Mouse (Mus musculus) CH12.LX (cell line): ENCODE measurements around the gene Hspa1l. TPM values are rescaled to one million over a fixed set of nuclear protein-coding genes. Genes with fewer than 3 reads are reported as not detected.
A peak's percentile ranks its signal among the peaks of the same experiment; 100 is the strongest.

Experiments
- DNase-seq: peaks from one replicate; pipeline ENCODE4 v3.0.0-alpha.2; 2013; ENCODE audit errors: extremely low read depth
- H3K27ac ChIP-seq: 2 replicates; pipeline ENCODE4 v1.5.1; 2012; ENCODE audit warnings: low read depth, mild to moderate bottlenecking, control low read depth, moderate library complexity; ENCODE audit not compliant: insufficient read depth
- H3K27me3 ChIP-seq: replicated peaks from 2 replicates; pipeline ENCODE3; 2012; ENCODE audit warnings: inconsistent platforms
- H3K36me3 ChIP-seq, 2 experiments: replicated peaks in 1 of 2; 2 replicates each; pipeline versions ENCODE3 to v1.6.1; 2012; ENCODE audit warnings: inconsistent platforms in 1 of 2, low read length in 1 of 2, mild to moderate bottlenecking in 1 of 2, mixed read lengths in 1 of 2, moderate library complexity in 1 of 2; ENCODE audit not compliant: control insufficient read depth in 1 of 2, insufficient read depth in 1 of 2
- H3K4me1 ChIP-seq, 2 experiments: 2 replicates each; pipeline ENCODE4 v1.6.1; 2012; ENCODE audit warnings: inconsistent platforms in 1 of 2, moderate library complexity in 1 of 2; ENCODE audit not compliant: insufficient read depth in 2 of 2, control insufficient read depth in 1 of 2
- H3K4me2 ChIP-seq: 2 replicates; pipeline ENCODE4 v1.6.1; 2012; ENCODE audit warnings: low read depth, mild to moderate bottlenecking, control low read depth; ENCODE audit not compliant: poor library complexity, insufficient read depth, severe bottlenecking
- H3K4me3 ChIP-seq, 3 experiments: fragments of 150-350 bp in 1 of 3; sonication (generic) in 1 of 3; replicated peaks in 1 of 3; 2 replicates each; pipeline versions ENCODE3 to v1.5.1; 2011 to 2012; ENCODE audit warnings: low read depth in 2 of 3, low read length in 2 of 3, mild to moderate bottlenecking in 2 of 3, moderate library complexity in 2 of 3, control low read depth in 1 of 3, improper control_type of control experiment in 1 of 3, inconsistent platforms in 1 of 3, mixed read lengths in 1 of 3; ENCODE audit not compliant: poor library complexity in 1 of 3
- H3K79me2 ChIP-seq: replicated peaks from 2 replicates; pipeline ENCODE4 v1.6.1; 2012; ENCODE audit warnings: mild to moderate bottlenecking, moderate library complexity; ENCODE audit not compliant: control insufficient read depth, poor library complexity, insufficient read depth, severe bottlenecking; ENCODE audit errors: extremely low read depth
- H3K9ac ChIP-seq: 2 replicates; pipeline ENCODE4 v1.6.1; 2012; ENCODE audit warnings: low read depth, mild to moderate bottlenecking, control low read depth, moderate library complexity; ENCODE audit not compliant: insufficient read depth
- H3K9me3 ChIP-seq: replicated peaks from 2 replicates; pipeline ENCODE3; 2012; ENCODE audit warnings: low read length, inconsistent platforms, mixed read lengths
- CTCF ChIP-seq, 2 experiments: IDR thresholded peaks in 1 of 2; conservative IDR thresholded peaks in 1 of 2; 2 replicates each; pipeline ENCODE4 v1.5.1; 2011 to 2012; ENCODE audit warnings: low read depth in 2 of 2, low read length in 2 of 2, improper control_type of control experiment in 1 of 2, inconsistent platforms in 1 of 2, mild to moderate bottlenecking in 1 of 2, moderate library complexity in 1 of 2
- EP300 ChIP-seq: IDR thresholded peaks from 2 replicates; pipeline ENCODE4 v1.6.1; 2011; ENCODE audit warnings: low read length, improper control_type of control experiment
- ETS1 ChIP-seq: conservative IDR thresholded peaks from 2 replicates; pipeline ENCODE4 v1.6.1; 2012; ENCODE audit warnings: low read depth, mild to moderate bottlenecking, inconsistent platforms, low read length, improper control_type of control experiment, moderate library complexity
- IRF4 ChIP-seq: IDR thresholded peaks from 2 replicates; pipeline ENCODE4 v1.6.1; 2014; ENCODE audit warnings: low read depth, mild to moderate bottlenecking, inconsistent platforms, low read length, improper control_type of control experiment
- KAT2A ChIP-seq: IDR thresholded peaks from 2 replicates; pipeline ENCODE4 v1.6.1; 2012; ENCODE audit warnings: low read length, improper control_type of control experiment, inconsistent platforms; ENCODE audit not compliant: insufficient replicate concordance
- MEF2A ChIP-seq: IDR thresholded peaks from 2 replicates; pipeline ENCODE4 v1.6.1; 2014; ENCODE audit warnings: low read depth, mild to moderate bottlenecking, inconsistent platforms, low read length, improper control_type of control experiment, borderline replicate concordance
- RAD21 ChIP-seq: IDR thresholded peaks from 2 replicates; pipeline ENCODE4 v1.6.1; 2011; ENCODE audit warnings: low read depth, mild to moderate bottlenecking, low read length, improper control_type of control experiment, moderate library complexity
- dilution Hi-C: fragments of 300-500 bp; cut with MboI; formaldehyde crosslinking; loops from 2 replicates; pipeline ENCODE4 v1.14.3; 2020; ENCODE audit warnings: low sequenced_read_pairs; ENCODE audit not compliant: extremely low pct_unique_long_range_greater_than_20kb, extremely low pct_ligation_motif_present
- in situ Hi-C: fragments of 300-500 bp; cut with MboI; formaldehyde crosslinking; loops from 3 replicates; pipeline ENCODE4 v1.14.3; 2019; ENCODE audit warnings: low sequenced_read_pairs, low pct_ligation_motif_present, low pct_unique_long_range_greater_than_20kb, mixed read lengths
- polyA plus RNA-seq: library from polyadenylated mRNA; unstranded; fragments of >175 nt; gene quantifications from 2 replicates; pipeline ENCODE4 v1.2.1, GENCODE M21; 2012; ENCODE audit warnings: low read depth; ENCODE audit not compliant: insufficient read length
- total RNA-seq, 2 experiments: library from RNA; depleted of rRNA; stranded (reverse); fragments of 300-350 nt in 1 of 2; fragments of >200 nt in 1 of 2; gene quantifications; 2 replicates each; pipeline ENCODE4 v1.2.3; 2012 to 2014

Gene Hspa1l
- total and polyA plus RNA-seq, 3 experiments: 0.30 to 1.4 TPM; not detected in 1

GRCm38 (mm10) chr17:34959881-34960515 lies 12.5 kb upstream of the Hspa1l start:
- Histone ChIP-seq H3K4me2 (no peak overlapping the region), H3K27me3 (no peaks in the 10 kb centered on the region), H3K9ac (no peak overlapping the region), H3K4me1 (peaks cover 0 to 37% of the 10 kb centered on the region in 2 experiments; a peak in 2 of 4 replicates), H3K9me3 (peaks cover 2% of the 10 kb centered on the region), H3K4me3 (peak overlapping the region in 2 of 3 experiments; percentile 37 to 43), H3K27ac (no peak overlapping the region), H3K79me2 (no peaks in the 10 kb centered on the region), H3K36me3 (no peaks in the 10 kb centered on the region)
- in situ Hi-C loops (no loop called here), dilution Hi-C loops (no loop called here)
- peak; percentile 24; the same call in 1 of the 2 replicates for TF ChIP-seq EP300
- TF ChIP-seq IRF4: 0 out of 2 replicates have a peak, but pooled peaks have one; percentile 27
- no peak for TF ChIP-seq RAD21
- peak; percentile 32 for DNase-seq

DNA sequence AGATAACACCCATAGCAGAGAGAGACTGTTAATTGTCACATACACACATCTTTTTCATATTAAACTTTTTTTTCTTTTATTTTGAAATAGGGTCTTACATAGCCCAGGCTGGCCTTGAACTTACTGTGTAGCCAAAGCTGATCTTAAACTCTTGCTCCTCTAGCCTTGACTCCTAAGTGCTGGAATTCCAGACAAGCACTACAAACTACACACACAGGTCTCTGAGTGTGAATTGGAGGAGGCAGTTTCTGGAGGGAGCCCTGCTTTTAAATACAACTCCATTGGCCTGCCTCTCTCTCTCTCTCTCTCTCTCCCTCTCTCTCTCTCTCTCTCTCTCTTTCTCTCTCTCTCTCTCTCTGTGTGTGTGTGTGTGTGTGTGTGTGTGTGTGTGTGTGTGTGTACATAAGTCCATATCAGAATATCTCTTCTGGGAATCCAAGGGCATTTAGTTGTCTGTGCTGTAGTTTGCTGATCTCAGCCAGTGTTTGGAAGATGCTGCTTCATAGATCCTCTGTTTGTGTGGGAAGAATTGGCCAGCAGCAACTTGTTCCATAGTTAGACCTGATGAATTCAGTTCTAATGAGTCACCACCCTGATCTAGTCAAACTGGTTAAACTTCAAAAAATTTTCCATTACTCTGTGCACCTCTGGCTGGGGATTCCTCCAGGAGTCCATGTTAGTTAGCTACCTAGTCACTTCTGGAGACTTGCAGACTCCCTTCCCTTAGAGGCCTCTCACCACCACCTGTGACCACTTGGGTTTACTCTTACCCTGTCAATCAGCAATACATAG lies 11.6 kb upstream of the Hspa1l start:
- TF ChIP-seq CTCF (conservative IDR thresholded peaks at IDR 0.05 in 1 of 2, IDR thresholded peaks at IDR 0.05 in 1 of 2; ENCODE audit: low read depth in 2 of 2, low read length in 2 of 2): no peak
- peak; percentile 55 for TF ChIP-seq ETS1
- Histone ChIP-seq H3K9ac (no peak overlapping the region), H3K9me3 (peaks cover 2% of the 10 kb centered on the region), H3K36me3 (no peaks in the 10 kb centered on the region), H3K4me2 (no peak overlapping the region; the same call in 1 of the 2 replicates), H3K4me1 (peaks cover 3 to 40% of the 10 kb centered on the region in 2 experiments), H3K27ac (no peak overlapping the region), H3K79me2 (no peaks in the 10 kb centered on the region), H3K4me3 (no peak overlapping the region), H3K27me3 (no peaks in the 10 kb centered on the region)
- DNase-seq: peak; percentile 45
- dilution Hi-C loops: no loop called here
- in situ Hi-C loops: no loop called here

DNA sequence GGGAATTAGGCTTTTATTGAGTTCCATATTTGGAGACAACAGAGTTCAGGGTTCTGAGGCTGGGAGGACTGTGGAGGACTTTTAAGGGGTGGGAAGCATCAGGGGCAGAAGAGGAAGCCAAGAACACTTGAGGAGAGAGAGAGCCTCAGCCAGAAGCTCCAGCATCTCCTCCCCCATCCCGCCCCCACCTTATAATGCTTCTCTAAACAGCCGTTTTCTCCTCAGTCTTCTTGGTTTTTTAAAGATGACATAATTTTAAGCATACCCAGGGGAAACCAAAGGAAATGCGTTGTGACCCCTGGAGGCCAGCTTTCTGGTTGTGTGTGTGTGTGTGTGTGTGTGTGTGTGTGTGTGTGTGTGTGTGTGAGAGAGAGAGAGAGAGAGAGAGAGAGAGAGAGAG lies 10.4 kb upstream of the Hspa1l start:
- Histone ChIP-seq H3K27me3 (no peaks in the 10 kb centered on the region), H3K4me1 (peaks cover 3 to 40% of the 10 kb centered on the region in 2 experiments), H3K9me3 (peaks cover 2% of the 10 kb centered on the region), H3K4me3 (no peak overlapping the region), H3K36me3 (no peaks in the 10 kb centered on the region), H3K27ac (no peak overlapping the region), H3K79me2 (no peaks in the 10 kb centered on the region), H3K9ac (no peak overlapping the region), H3K4me2 (no peak overlapping the region)
- no peak for TF ChIP-seq KAT2A
- 0 out of 2 replicates have a peak, but pooled peaks have one; percentile 48 for TF ChIP-seq IRF4
- 0 out of 2 replicates have a peak, but pooled peaks have one; percentile 10 for TF ChIP-seq MEF2A
- in situ Hi-C loops: no loop called here
- dilution Hi-C loops: no loop called here
- DNase-seq: peak; percentile 54
